In the genomic region with DNA sequence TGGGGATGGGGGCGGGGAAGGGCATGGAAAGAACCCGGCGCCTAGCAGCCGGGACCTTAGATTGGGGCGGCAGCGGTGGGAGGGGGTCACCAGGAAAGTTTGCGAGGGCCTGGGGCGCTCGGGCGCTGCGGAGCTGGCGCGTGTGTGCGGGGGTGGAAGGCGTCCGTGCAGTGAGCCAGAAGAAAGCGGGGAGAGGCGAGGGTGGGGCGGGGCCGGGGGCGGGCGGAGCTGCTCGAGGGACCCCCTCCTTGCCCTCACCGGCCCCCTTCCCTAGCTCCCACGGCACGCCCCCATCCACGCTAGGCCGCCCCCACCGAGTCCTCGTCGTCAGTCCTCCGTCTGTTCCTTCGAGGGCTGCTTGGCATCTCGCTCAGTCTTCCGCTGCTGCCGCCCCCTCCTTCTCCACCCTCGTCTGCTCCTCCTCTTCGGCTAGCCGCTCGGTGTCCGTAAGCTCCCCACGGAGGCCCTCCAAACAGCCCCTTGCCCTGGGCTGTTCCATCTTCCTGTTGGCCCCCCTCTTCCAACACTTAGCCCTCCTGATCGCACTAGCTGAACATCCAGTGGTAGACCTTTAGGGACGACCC, we compare ENCODE assay signal across 7 mouse cellular contexts. TPM values are rescaled to one million over a fixed set of nuclear protein-coding genes. Genes with fewer than 3 reads are reported as not detected.
DNase-seq lines count a peak whose midpoint lies in the region; ATAC-seq and TF ChIP-seq lines count a peak whose summit lies in the region.

No protein-coding gene starts in this region.

- peak overlapping the region; percentile 82 for H3K4me3 ChIP-seq in embryonic facial prominence, embryonic 10.5 days
- peak overlapping the region; percentile 63 for H3K4me3 ChIP-seq in heart, adult 2 months
- H3K4me3 ChIP-seq in limb, embryonic 13.5 days = peak overlapping the region; percentile 72
- peak overlapping the region; percentile 70 for H3K4me3 ChIP-seq in midbrain, embryonic 14.5 days (replicated peaks; ENCODE audit: low read depth, low read length)

- peak overlapping the region; percentile 85 for H3K4me2 ChIP-seq in limb, embryonic 13.5 days (replicated peaks)
- peak overlapping the region; percentile 67 for H3K4me2 ChIP-seq in midbrain, embryonic 14.5 days (ENCODE audit: low read length)

- H3K9ac ChIP-seq in heart, adult 2 months (ENCODE audit: low read depth, low read length) = peak overlapping the region; percentile 72
- H3K9ac ChIP-seq in limb, embryonic 13.5 days = peak overlapping the region; percentile 87
- H3K9ac ChIP-seq in midbrain, embryonic 14.5 days (replicated peaks; ENCODE audit: low read length) = peak overlapping the region; percentile 75

- peaks cover 3% of the 10 kb centered on the region; the same call in 1 of the 2 replicates for H3K79me2 ChIP-seq in heart, adult 2 months (replicated peaks; ENCODE audit: control insufficient read depth, insufficient read depth, low read length)

- no peaks in the 10 kb centered on the region for H3K27me3 ChIP-seq in embryonic facial prominence, embryonic 10.5 days (replicated peaks; ENCODE audit: low read depth, poor library complexity, severe bottlenecking)
- H3K27me3 ChIP-seq in heart, adult 2 months (ENCODE audit: control insufficient read depth, insufficient read depth, low read length) = no peaks in the 10 kb centered on the region
- H3K27me3 ChIP-seq in limb, embryonic 13.5 days = no peaks in the 10 kb centered on the region
- no peaks in the 10 kb centered on the region for H3K27me3 ChIP-seq in midbrain, embryonic 14.5 days (ENCODE audit: control insufficient read depth, insufficient read depth, low read length)

- peak; percentile 57; the same call in 1 of the 2 replicates for TF ChIP-seq POLR2A in heart, adult 2 months (IDR thresholded peaks at IDR 0.05; ENCODE audit: insufficient read depth, low read depth, low read length)

- peak overlapping the region; percentile 93 for H3K27ac ChIP-seq in embryonic facial prominence, embryonic 10.5 days (replicated peaks)
- H3K27ac ChIP-seq in heart, adult 2 months = peak overlapping the region; percentile 94
- H3K27ac ChIP-seq in limb, embryonic 13.5 days = peak overlapping the region; percentile 94
- peak overlapping the region; percentile 92 for H3K27ac ChIP-seq in midbrain, embryonic 14.5 days (replicated peaks; ENCODE audit: low read depth, low read length)

- H3K9me3 ChIP-seq in embryonic facial prominence, embryonic 10.5 days = no peaks in the 10 kb centered on the region
- H3K9me3 ChIP-seq in limb, embryonic 13.5 days = no peaks in the 10 kb centered on the region
- H3K9me3 ChIP-seq in midbrain, embryonic 14.5 days (ENCODE audit: control insufficient read depth, low read length) = no peaks in the 10 kb centered on the region

- peak; percentile 66 for ATAC-seq in limb, embryonic 13.5 days (ENCODE audit: low FRiP score, low read depth)
- ATAC-seq in midbrain, embryonic 14.5 days (ENCODE audit: low FRiP score, low TSS enrichment) = peak; percentile 73

- under 1% methylated on average over 38 of the region's 44 CpGs for WGBS in embryonic facial prominence, embryonic 10.5 days
- 2% methylated on average over 33 of the region's 44 CpGs for WGBS in heart, adult 2 months
- under 1% methylated on average over 39 of the region's 44 CpGs for WGBS in limb, embryonic 13.5 days
- under 1% methylated on average over 43 of the region's 44 CpGs for WGBS in midbrain, embryonic 14.5 days

- no peak for TF ChIP-seq EP300 in heart, adult 2 months (IDR thresholded peaks at IDR 0.05; ENCODE audit: insufficient read depth, low read depth, low read length)

- peak; percentile 82 for DNase-seq in adrenal gland, postnatal 14 days
- peak; percentile 77 for DNase-seq in embryonic facial prominence, embryonic 10.5 days (ENCODE audit: low spot score)
- DNase-seq in heart, adult 2 months = peak; percentile 82
- DNase-seq in kidney, adult 18-20 months = peak; percentile 62
- DNase-seq in midbrain, embryonic 14.5 days = peak; percentile 78
- peak; percentile 54 to 62 for DNase-seq in spleen, adult 18-20 months

- TF ChIP-seq CTCF in heart, adult 2 months (IDR thresholded peaks at IDR 0.05) = no peak

- H3K4me1 ChIP-seq in embryonic facial prominence, embryonic 10.5 days = peaks cover 53% of the 10 kb centered on the region
- peaks cover 8% of the 10 kb centered on the region for H3K4me1 ChIP-seq in heart, adult 2 months (ENCODE audit: control insufficient read depth, insufficient read depth, low read length)
- peaks cover 47% of the 10 kb centered on the region for H3K4me1 ChIP-seq in limb, embryonic 13.5 days
- H3K4me1 ChIP-seq in midbrain, embryonic 14.5 days (ENCODE audit: control insufficient read depth, insufficient read depth, low read length) = peaks cover 33% of the 10 kb centered on the region

- H3K36me3 ChIP-seq in embryonic facial prominence, embryonic 10.5 days (replicated peaks) = peaks cover 60% of the 10 kb centered on the region
- peaks cover 6% of the 10 kb centered on the region for H3K36me3 ChIP-seq in heart, adult 2 months (ENCODE audit: control insufficient read depth, insufficient read depth, low read length)
- peaks cover 59% of the 10 kb centered on the region for H3K36me3 ChIP-seq in limb, embryonic 13.5 days
- H3K36me3 ChIP-seq in midbrain, embryonic 14.5 days (ENCODE audit: control insufficient read depth, insufficient read depth, low read length) = peaks cover 58% of the 10 kb centered on the region

- intact Hi-C loops in heart, adult 2 months (cut with DNase I) = loop anchor here (2.0 kb wide), 1 partner anchor 51 kb away; no protein-coding TSS in a partner anchor

RNA-seq across cellular contexts. Expression of a gene that starts 0.4 kb away (rescaled TPM):
- total RNA-seq in adrenal gland, postnatal 14 days (2021) = 111 and 120 TPM in 2 replicates
- polyA plus RNA-seq in embryonic facial prominence, embryonic 10.5 days (2016; fragmentation: Nextera tagmentation; extraction: Ambion mirVana) = 31.5 and 33.1 TPM in 2 replicates
- total RNA-seq in heart, adult 2 months (2021) = 10 to 100 TPM; 56.9 to 59.1 TPM
- polyA plus RNA-seq in heart, adult 2 months (2012; rRNA removed) = 40.7 and 54.1 TPM in 2 replicates
- 28.7 and 43.9 TPM in 2 replicates for polyA plus RNA-seq in limb, embryonic 13.5 days (2015; fragmentation: Nextera tagmentation; extraction: Ambion mirVana)
- polyA plus RNA-seq in midbrain, embryonic 14.5 days (2014; fragmentation: Nextera tagmentation; extraction: Ambion mirVana) = 7.9 and 10.4 TPM in 2 replicates

RNA-seq across cellular contexts. Expression of a gene that starts 11.0 kb away (rescaled TPM):
- total RNA-seq in adrenal gland, postnatal 14 days (2021) = 0.59 and 0.60 TPM in 2 replicates
- polyA plus RNA-seq in embryonic facial prominence, embryonic 10.5 days (2016; fragmentation: Nextera tagmentation; extraction: Ambion mirVana) = 10.0 and 11.5 TPM in 2 replicates
- total RNA-seq in heart, adult 2 months (2021) = under 1 TPM; 0.25 to 0.81 TPM
- 0.39 and 0.79 TPM in 2 replicates for polyA plus RNA-seq in heart, adult 2 months (2012; rRNA removed)
- polyA plus RNA-seq in limb, embryonic 13.5 days (2015; fragmentation: Nextera tagmentation; extraction: Ambion mirVana) = 1.0 and 1.1 TPM in 2 replicates
- polyA plus RNA-seq in midbrain, embryonic 14.5 days (2014; fragmentation: Nextera tagmentation; extraction: Ambion mirVana) = 0.91 and 1.5 TPM in 2 replicates

RNA-seq across cellular contexts. Expression of a gene that starts 11.2 kb away (rescaled TPM):
- total RNA-seq in adrenal gland, postnatal 14 days (2021) = 115 and 123 TPM in 2 replicates
- polyA plus RNA-seq in embryonic facial prominence, embryonic 10.5 days (2016; fragmentation: Nextera tagmentation; extraction: Ambion mirVana) = 419 and 425 TPM in 2 replicates
- 10 to 100 TPM; 38.8 to 39.0 TPM for total RNA-seq in heart, adult 2 months (2021)
- polyA plus RNA-seq in heart, adult 2 months (2012; rRNA removed) = 39.6 and 59.5 TPM in 2 replicates
- 297 and 301 TPM in 2 replicates for polyA plus RNA-seq in limb, embryonic 13.5 days (2015; fragmentation: Nextera tagmentation; extraction: Ambion mirVana)
- polyA plus RNA-seq in midbrain, embryonic 14.5 days (2014; fragmentation: Nextera tagmentation; extraction: Ambion mirVana) = 160 and 204 TPM in 2 replicates

Comparison
In these comparisons a context has a peak if more than half of its experiments do, and no peak if none do; other contexts are left out.
1. Peak in every context shown above with its lines: DNase-seq, ATAC-seq, H3K4me3 ChIP-seq and H3K27ac ChIP-seq.